Mouse (Mus musculus): ENCODE data around the gene Olfr728. TPM values are rescaled to one million over a fixed set of nuclear protein-coding genes. Genes with fewer than 3 reads are reported as not detected.

Gene Olfr728
- polyA plus RNA-seq (2016; fragmentation: Nextera tagmentation; extraction: Ambion mirVana), result not detected in 2 replicates

GRCm38 (mm10) chr14:50142580-50142979 lies at the start of gene Olfr728:
Gene Olfr728 (minus strand): TSS chr14:50142680.
- 93% methylated on average over 5 of the region's 5 CpGs for WGBS
- Histone ChIP-seq H3K4me3 (no peak within 1 kb of the TSS), H3K4me1 (replicated peaks) (no peaks in the 10 kb centered on the region), H3K27ac (no peak within 1 kb of the TSS), H3K27me3 (ENCODE audit: insufficient read depth, poor library complexity, severe bottlenecking) (no peaks in the 10 kb centered on the region), H3K36me3 (no peaks in the 10 kb centered on the region), H3K9me3 (no peaks in the 10 kb centered on the region)
- no peak for DNase-seq (ENCODE audit: low spot score)

DNA sequence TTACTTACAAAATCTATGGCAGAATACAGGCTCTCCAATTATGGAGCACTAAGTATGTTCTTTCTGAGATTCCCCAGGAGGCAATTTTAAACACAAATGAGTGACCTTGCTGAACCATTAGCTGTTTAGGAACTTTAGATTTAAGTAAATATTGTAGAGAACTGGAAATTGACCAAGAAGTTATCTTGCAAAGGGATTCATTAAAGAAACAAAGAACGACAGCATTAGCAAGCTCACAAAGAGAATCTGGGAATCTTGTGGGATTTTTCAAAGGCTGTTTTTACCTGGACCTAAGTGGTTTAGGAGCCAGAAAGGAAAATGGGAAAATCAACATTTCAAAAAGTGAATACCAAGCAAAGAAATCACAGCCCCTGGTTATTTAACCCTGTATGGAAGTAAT lies 45.6 kb upstream of the Olfr728 start, which contains the start of gene Olfr730:
Gene Olfr730, minus strand, starts transcription at position 101 of the 400 bp plus-strand sequence.
- 67% methylated on average over 1 of the region's 1 CpGs for WGBS
- DNase-seq (ENCODE audit: low spot score), result no peak

GRCm38 (mm10) chr14:50152810-50153209 lies 10.3 kb upstream of the Olfr728 start, which contains the start of gene Olfr729:
Gene Olfr729 (minus strand): TSS chr14:50152910.
- H3K4me1 ChIP-seq (replicated peaks), result no peaks in the 10 kb centered on the region
- H3K27me3 ChIP-seq (ENCODE audit: insufficient read depth, poor library complexity, severe bottlenecking), result no peaks in the 10 kb centered on the region
- no peak within 1 kb of the TSS for H3K4me3 ChIP-seq
- H3K9me3 ChIP-seq, result no peaks in the 10 kb centered on the region
- H3K36me3 ChIP-seq, result no peaks in the 10 kb centered on the region
- no peak within 1 kb of the TSS for H3K27ac ChIP-seq
- no peak for DNase-seq (ENCODE audit: low spot score)

More for the DNA sequence above, 45.6 kb upstream of the Olfr728 start, which contains the start of gene Olfr730:
- H3K27ac ChIP-seq, result no peak within 1 kb of the TSS
- no peaks in the 10 kb centered on the region for H3K4me1 ChIP-seq (replicated peaks)
- H3K36me3 ChIP-seq, result no peaks in the 10 kb centered on the region
- H3K9me3 ChIP-seq, result no peaks in the 10 kb centered on the region
- no peaks in the 10 kb centered on the region for H3K27me3 ChIP-seq (ENCODE audit: insufficient read depth, poor library complexity, severe bottlenecking)
- no peak within 1 kb of the TSS for H3K4me3 ChIP-seq

- no peaks in the 10 kb centered on the region for H3K36me3 ChIP-seq
- H3K9me3 ChIP-seq, result no peaks in the 10 kb centered on the region
- H3K4me1 ChIP-seq (replicated peaks), result no peaks in the 10 kb centered on the region
- WGBS, result 90% methylated on average over 1 of the region's 1 CpGs
- DNase-seq (ENCODE audit: low spot score), result no peak
- H3K27me3 ChIP-seq (ENCODE audit: insufficient read depth, poor library complexity, severe bottlenecking), result no peaks in the 10 kb centered on the region
- H3K27ac ChIP-seq, result no peak within 1 kb of the TSS
- H3K4me3 ChIP-seq, result no peak within 1 kb of the TSS
Observed at GRCm38 (mm10) chr14:50122886-50123285, 19.6 kb downstream of the Olfr728 start, which contains the start of gene Olfr727. Gene Olfr727 (plus strand): TSS chr14:50123186.

DNA sequence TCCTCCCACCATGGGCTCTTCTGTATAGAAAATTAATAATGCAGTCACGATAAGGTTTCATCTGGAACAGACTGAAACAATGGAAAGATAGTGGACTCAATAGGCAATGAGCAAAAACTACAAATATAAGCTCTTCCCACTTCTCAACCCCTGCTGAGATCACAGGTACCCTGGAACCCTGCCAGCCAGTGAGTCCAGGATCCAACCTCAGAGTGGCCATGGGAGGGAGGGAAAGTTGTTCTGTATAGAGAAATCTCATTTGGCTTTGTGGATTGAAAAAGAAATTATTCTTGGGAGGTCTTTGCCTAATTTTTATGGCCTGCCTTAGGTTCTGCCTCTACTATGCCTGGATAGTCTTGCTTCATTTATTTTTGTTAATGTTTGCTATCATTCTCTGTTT lies 51.6 kb downstream of the Olfr728 start, which contains the start of gene Olfr726:
Gene Olfr726, minus strand, starts transcription at position 101 of the 400 bp plus-strand sequence.
- H3K9me3 ChIP-seq, result no peaks in the 10 kb centered on the region
- H3K27me3 ChIP-seq (ENCODE audit: insufficient read depth, poor library complexity, severe bottlenecking), result no peaks in the 10 kb centered on the region
- H3K27ac ChIP-seq, result no peak within 1 kb of the TSS
- no peaks in the 10 kb centered on the region for H3K4me1 ChIP-seq (replicated peaks)
- no peak for DNase-seq (ENCODE audit: low spot score)
- no peaks in the 10 kb centered on the region for H3K36me3 ChIP-seq
- WGBS, result 81% methylated on average over 1 of the region's 1 CpGs
- no peak within 1 kb of the TSS for H3K4me3 ChIP-seq

Other genes starting within 250 kb of the Olfr728 start
- gene Olfr722, start 240.7 kb downstream of the Olfr728 start, polyA plus RNA-seq (2016; fragmentation: Nextera tagmentation; extraction: Ambion mirVana), result not detected in 2 replicates
- gene Olfr723, start 210.9 kb downstream of the Olfr728 start, polyA plus RNA-seq (2016; fragmentation: Nextera tagmentation; extraction: Ambion mirVana), result not detected in 2 replicates
- gene Olfr724, start 179.4 kb downstream of the Olfr728 start, polyA plus RNA-seq (2016; fragmentation: Nextera tagmentation; extraction: Ambion mirVana), result not detected in 2 replicates
- not detected in 2 replicates for gene Olfr725, start 102.3 kb downstream of the Olfr728 start, polyA plus RNA-seq (2016; fragmentation: Nextera tagmentation; extraction: Ambion mirVana)
- gene Olfr726, start 51.7 kb downstream of the Olfr728 start, polyA plus RNA-seq (2016; fragmentation: Nextera tagmentation; extraction: Ambion mirVana), result not detected in 2 replicates
- not detected in 2 replicates for gene Olfr727, start 19.5 kb downstream of the Olfr728 start, polyA plus RNA-seq (2016; fragmentation: Nextera tagmentation; extraction: Ambion mirVana)
- 0.04 TPM in 1 of 2 replicates, not detected in the other for gene Olfr729, start 10.2 kb upstream of the Olfr728 start, polyA plus RNA-seq (2016; fragmentation: Nextera tagmentation; extraction: Ambion mirVana)
- gene Olfr730, start 45.5 kb upstream of the Olfr728 start, polyA plus RNA-seq (2016; fragmentation: Nextera tagmentation; extraction: Ambion mirVana), result not detected in 2 replicates
- not detected in 2 replicates for gene Olfr731, start 99.2 kb upstream of the Olfr728 start, polyA plus RNA-seq (2016; fragmentation: Nextera tagmentation; extraction: Ambion mirVana)
- gene Olfr732, start 141.5 kb upstream of the Olfr728 start, polyA plus RNA-seq (2016; fragmentation: Nextera tagmentation; extraction: Ambion mirVana), result not detected in 2 replicates
- gene Olfr733, start 158.8 kb upstream of the Olfr728 start, polyA plus RNA-seq (2016; fragmentation: Nextera tagmentation; extraction: Ambion mirVana), result not detected in 2 replicates
- not detected in 2 replicates for gene Olfr734, start 184.1 kb upstream of the Olfr728 start, polyA plus RNA-seq (2016; fragmentation: Nextera tagmentation; extraction: Ambion mirVana)
- not detected in 2 replicates for gene Olfr735, start 206.2 kb upstream of the Olfr728 start, polyA plus RNA-seq (2016; fragmentation: Nextera tagmentation; extraction: Ambion mirVana)
- not detected in 2 replicates for gene Tlr11, start 215.2 kb upstream of the Olfr728 start, polyA plus RNA-seq (2016; fragmentation: Nextera tagmentation; extraction: Ambion mirVana)
- not detected in 2 replicates for gene Olfr736, start 238.5 kb upstream of the Olfr728 start, polyA plus RNA-seq (2016; fragmentation: Nextera tagmentation; extraction: Ambion mirVana)

Measured in hindbrain, embryonic 10.5 days (tissue).